Mouse (Mus musculus) heart, adult 2 months (tissue): Measurements from ENCODE around the gene Spock2.

Source experiments
- CTCF ChIP-seq: fragments of 200-600 bp; IDR thresholded peaks from 2 replicates; pipeline ENCODE4 v1.8.1; 2022; ENCODE audit warnings: antibody characterized with exemption, mild to moderate bottlenecking, moderate library complexity
- EP300 ChIP-seq: fragments of 200-500 bp; IDR thresholded peaks from 2 replicates; pipeline ENCODE4 v1.6.1; 2011; ENCODE audit warnings: low read depth, low read length, control low read depth; ENCODE audit not compliant: insufficient read depth

DNA sequence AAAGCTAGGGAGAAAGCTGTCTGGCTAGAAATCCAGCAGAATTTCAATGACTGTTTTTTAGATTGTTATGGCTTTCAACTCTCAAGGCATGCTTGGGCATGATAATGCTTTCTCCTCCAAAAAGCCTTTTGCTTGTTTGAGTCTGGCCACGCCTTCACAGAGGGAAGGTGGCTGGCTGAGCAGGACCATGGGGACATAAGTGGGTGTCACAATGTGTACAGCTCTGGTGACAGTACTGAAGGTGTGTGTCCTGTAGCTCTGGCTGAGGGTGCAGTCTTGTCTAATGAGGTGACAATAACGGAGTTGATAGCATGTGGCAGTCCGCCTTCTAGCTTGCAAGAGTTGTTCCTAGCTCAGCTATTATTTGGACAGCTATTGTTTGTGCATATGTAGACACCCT is 25.8 kb upstream of the Spock2 start:
- TF ChIP-seq CTCF (no peak), EP300 (peak; percentile 56; the same call in 1 of the 2 replicates)
